Mouse (Mus musculus): ENCODE results near the gene Gm38655.

- no peak for TF ChIP-seq POLR2A (IDR thresholded peaks at IDR 0.05; ENCODE audit: insufficient read depth, low read depth, low read length)
- no peak for TF ChIP-seq CTCF (IDR thresholded peaks at IDR 0.05)
- TF ChIP-seq EP300 (IDR thresholded peaks at IDR 0.05; ENCODE audit: insufficient read depth, low read depth, low read length) = no peak
Measured at GRCm38 (mm10) chr17:25163387-25163786, 11.9 kb downstream of the Gm38655 start.
